Mouse (Mus musculus) T-helper 1 cell (primary cell): ENCODE data around the gene Dlk1.

Source experiments
- in situ Hi-C: fragments of 300-600 bp; cut with MboI, MseI; formaldehyde crosslinking; loops from one replicate; pipeline ENCODE4 v1.15.1; 2025; ENCODE audit warnings: high pct_unique_total_duplicates

Dlk1 gene

DNA sequence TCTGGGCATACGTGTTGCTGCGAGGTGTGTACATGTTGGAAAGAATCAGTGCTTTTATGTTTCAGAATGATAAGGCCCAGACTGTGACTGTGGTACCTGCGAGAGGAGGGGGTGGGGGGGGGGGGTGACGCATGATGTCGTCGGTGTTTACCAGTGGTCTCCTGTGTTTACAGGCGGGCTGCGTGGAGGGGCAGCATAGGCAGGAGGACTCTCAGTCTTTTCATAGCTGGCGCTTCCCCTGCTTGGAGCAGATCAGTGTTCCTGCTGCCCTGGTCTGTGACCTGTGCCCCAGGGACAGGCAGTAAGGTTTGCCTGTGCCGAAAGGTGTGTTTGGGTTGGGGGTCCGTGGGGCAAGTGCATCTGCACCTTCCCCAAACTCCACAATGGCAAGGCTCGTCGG, at the start of gene Dlk1:
Gene Dlk1, plus strand, starts transcription at position 232 of the 400 bp plus-strand sequence.
- in situ Hi-C loops: no loop called here

DNA sequence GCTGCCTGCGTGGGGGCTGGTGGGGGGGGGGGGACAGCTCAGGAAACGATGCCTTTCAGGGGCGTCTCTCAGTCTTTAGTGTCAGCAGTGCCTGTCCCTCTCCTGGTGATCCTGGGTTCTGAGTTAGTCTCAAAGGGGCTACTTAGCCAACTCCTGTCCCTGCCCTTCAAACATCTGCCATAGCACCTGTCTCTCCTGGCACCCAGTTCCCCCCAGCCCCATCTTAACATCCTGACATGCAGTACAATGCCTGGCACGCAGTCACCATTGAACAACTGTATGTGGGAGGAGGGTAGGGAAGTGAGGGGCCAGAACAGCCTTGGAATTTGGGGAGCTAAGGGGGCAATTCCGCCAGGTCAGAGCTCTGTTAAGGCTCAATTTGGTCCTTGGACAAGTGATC, 49.7 kb upstream of the Dlk1 start:
- in situ Hi-C loops: no loop called here

DNA sequence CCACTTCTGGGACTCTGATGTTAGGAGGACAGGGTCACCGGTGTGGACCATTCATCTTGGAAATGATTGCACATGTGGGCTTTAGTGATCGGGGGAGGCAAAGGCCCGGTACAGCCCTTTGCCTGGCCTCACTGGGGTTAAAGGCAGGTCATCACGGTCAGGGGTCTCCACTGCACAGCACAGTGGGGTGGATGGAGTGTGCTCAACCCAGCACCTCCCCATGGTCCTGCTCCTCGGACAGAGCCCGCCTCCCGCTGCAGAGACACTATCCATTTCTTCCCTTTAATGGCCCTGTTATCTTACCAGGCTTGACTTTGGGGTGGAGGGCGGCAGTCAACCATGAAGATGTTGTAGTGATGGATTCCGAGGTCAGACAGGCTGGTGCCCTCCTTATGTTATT, 48.9 kb upstream of the Dlk1 start:
- in situ Hi-C loops: no loop called here

DNA sequence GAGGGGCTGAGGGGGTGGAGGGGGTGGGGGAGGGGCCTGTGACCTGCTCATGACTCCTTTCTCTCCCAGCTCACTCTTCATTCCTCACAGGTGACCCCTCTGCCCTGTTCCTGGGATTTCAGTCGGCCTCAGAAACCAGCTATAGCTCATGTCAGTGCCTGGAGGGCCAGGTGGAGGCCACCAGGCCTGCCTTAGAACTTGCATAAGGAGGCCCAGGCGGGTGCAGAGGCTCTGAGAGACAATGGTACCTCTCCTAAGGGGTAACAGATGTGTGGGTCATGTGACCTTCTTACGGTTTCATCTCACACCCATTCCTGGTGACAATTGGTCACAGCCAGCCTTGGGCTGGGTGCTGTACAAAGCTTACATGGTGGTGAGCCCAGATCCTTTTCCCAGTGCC, 46.6 kb upstream of the Dlk1 start:
- in situ Hi-C loops: no loop called here

DNA sequence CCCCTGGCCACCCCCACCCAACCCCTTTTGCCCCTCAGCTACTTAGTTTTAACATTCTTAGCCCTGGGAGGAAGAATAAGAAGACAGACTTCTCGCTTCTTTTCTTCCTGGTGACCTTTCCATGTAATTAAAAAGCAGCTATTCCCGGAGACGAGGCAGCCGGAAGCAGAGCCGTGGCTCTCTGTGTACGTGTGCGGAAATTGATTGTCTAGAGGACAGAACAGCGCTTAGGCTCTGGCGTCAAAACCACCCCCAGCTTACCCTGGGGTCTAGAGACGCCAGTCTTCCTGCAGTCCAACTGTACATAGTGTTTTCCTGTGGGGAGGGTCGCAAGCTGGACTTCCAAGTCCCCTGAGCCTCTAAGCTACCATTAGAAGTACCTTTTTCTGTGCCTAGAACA, 41.9 kb upstream of the Dlk1 start:
- in situ Hi-C loops: no loop called here

DNA sequence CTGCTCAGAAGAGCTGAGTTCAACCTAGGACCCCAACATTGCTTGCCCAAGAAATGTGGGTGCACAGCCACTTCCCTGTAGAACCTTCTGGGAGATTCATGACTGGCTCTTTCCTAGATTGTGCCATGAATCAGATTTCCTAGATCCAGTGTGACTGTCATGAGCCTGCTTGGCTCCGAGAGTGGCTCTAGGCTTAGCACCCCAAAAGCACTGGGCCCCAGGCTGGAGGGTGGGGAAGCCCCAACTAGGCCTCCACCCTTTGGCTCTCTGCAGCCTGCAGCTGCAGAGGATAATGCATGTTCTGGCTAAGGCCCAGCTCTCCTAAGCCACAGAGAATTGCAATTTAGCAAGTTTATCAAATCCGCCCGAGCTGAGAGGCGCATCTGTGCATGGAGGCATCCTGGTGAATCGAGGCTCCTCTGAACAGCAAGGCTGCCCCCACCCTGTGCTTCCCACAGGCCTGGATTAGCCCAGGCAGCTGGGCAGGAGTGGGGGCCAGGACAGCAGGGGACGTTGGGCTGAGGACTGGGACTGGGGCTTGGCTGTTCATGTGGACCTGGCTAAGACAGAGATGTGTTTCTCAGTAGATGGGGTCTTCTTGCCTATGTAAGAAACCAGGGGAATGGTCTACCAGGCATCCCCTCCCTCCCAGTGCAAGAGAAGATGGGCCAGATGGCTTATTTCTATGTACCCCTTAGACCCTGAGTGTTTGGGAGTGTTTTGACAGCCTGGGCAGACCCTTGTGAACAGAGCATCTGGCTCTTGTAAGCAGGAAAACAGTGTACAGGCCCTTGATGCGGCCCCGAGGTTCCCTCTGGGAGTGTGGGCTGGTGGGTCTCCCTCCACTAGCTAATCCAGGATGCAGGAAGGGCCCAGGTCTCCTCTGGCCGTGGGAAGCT, 41.2 kb upstream of the Dlk1 start:
- in situ Hi-C loops: no loop called here

DNA sequence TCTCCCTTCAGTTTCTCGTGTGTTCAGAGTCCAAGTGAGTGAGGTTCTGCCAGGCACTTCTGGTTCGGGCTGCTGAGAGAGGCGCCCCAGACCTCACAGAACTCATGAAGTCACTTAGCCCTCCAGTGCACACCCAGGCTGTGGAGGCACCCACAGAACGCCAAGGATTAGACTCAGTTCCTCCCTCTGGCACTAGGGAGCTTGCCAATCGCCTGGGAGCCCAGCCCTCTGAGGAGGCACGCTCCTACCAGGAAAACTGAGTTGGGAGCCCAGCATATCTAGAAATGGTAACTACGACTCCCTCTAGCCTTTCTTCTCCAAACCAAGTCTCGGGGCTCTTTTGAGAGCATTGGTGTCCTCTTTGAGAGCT, 40.6 kb upstream of the Dlk1 start:
- in situ Hi-C loops: no loop called here

DNA sequence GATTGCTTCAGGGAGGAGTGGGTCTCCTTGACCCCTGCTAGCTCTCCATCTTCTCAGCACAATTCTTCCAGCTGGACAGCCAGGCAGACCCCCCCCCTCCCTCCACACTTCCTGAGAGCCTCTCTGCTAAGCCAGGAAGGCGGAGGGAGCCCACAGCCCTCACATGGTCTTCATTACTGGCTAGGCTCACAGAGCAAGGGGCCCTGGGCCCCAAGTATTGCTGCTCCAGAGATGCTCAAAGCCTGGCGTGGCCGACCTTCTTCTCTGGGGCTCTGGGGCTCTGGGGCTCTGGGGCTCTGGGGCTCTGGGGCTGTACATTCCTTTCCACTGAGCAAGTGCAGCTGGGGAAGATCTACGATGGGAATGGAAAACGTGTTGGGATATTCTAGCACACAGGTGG, 39.9 kb upstream of the Dlk1 start:
- in situ Hi-C loops: no loop called here

DNA sequence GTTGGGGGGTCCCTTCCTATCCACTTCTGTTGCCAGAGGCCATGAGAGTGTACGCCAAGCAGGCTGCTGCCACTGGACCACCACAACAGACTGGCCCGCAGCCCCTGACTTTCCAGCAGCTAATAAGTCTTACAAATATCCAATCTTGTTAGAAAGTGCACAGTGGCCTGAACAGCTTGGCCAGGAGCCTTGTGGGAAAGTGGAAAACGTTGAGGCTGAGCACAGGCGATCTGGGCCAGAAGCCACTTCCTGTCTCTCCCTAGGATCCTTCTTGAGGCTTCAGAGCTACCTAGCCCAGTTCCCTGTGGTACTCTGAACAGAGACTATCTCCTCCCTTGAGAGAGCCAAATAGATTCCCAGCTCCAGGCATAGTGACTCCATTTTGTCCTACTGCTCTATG, 39.3 kb upstream of the Dlk1 start:
- in situ Hi-C loops: no loop called here

DNA sequence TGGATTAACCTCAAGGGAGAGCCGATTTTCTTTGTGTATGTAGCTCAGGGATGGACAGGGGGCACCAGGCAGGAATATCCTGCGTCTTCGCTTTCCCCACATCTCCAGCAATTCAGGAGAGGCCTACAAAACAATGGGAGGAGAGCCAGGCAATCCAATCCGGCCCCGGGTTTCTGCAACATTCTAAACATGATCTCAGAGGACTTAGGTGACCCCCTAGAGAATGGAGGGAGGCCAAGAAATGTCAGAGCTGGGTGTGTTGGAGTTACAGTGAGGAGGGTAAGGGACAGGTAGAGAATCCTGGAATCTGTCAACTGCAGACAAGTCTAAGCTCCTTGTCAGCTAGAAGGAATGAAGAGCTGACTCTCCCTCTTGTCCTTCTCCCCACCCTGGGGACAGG, 35.9 kb upstream of the Dlk1 start:
- in situ Hi-C loops: no loop called here

DNA sequence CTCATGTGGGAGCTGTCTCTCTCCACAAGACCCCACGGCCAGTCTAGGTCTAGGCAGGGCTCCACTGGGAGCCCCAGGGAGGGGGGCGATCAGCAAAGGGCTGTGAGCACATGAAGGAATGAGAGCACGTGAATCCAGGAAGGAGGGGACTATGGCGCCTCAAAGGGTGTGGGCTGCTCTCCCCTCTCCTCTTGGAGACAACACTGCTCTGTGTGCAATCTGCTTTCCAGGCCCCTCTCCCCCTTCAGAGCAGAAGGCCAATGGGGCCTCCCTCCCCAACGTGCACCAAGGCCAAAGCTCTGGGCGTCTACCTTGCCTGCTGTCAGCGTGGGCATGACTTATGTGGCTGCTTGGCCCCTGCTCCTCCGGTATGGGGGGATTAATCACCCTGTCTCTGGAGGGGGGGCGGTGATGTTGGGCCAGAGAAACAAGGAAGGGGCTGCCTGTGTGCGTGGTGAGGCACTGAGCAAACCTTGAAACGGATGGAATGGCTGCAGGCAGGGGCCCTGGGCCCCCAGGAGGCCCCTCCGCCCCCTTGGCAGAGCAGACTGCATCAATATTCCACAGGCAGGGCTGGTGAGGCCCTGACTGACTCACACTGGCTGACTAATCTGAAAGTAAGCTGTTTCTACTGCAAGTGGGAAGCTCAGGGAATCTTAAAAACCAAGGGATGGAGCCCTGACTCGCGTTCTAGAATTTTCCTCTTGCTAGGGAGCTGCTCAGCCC, 35.0 kb upstream of the Dlk1 start:
- in situ Hi-C loops: no loop called here

DNA sequence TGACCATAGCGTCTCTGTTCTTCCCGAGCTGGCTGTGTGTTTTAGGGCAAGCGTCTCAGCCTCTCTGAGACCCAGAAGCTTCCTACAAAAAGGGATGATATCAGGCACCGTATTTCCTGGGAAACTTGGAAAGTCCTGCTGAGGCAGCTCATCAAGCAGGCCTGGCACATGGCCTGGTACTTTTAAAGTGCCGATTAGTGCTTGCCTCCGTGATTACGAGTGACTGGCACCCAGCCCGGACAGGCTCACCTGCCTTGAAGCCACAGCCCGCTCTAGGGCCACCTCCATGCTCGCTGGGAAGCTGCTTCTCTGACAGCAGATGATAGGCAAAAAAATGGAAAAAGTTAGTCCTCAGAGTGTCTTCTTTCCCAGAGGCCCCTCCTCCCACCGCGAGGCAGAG, 32.6 kb upstream of the Dlk1 start:
- in situ Hi-C loops: no loop called here

DNA sequence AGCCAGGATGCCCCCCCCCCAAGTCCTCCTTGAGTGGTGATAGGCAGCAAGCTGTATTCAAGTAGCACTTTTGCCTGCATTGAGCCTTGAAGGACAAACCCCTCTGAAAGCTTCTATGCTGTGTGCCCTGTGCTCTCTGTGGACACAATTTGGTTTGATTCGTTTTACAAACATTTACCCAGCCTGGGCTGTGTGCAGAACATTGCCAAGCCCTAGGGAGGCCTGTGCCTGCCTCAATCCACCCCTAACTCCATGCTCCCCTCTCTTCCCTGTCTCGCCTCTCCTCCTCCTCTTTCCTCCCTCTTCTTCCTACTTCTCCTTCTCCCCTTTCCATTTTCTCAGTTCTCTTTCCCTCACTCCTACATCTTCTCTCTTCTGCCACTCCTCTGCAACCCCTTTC, 29.5 kb upstream of the Dlk1 start:
- in situ Hi-C loops: no loop called here

DNA sequence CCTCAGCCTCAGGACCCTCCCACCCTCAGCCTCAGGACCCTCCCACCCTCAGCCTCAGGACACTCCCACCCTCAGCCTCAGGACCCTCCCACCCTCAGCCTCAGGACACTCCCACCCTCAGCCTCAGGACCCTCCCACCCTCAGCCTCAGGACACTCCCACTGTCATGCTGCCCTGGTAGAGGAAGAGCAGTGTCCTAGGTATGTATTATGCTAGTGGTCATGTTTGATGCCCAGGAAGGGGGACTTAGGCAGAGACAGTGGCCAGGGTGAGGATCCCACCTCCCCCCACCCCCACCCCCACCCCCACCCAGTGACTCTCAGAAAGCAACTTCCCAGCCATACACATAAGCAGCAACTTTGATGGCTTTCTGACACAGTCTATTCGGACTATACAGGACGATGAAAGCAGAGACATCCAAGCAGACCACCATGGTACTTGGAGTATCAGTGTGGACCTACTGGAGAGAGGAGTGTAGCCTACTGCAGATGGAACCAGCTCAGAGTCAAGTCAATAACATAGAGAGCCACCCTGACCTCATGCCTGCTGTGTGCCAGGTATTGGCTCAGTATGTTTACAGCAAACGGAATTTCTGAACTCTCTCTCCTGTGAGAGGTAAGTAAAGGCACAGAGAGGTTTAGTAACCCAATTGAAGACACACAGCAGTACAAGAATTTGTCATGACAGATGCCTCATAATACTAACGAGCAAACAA, 28.8 kb upstream of the Dlk1 start:
- in situ Hi-C loops: no loop called here

DNA sequence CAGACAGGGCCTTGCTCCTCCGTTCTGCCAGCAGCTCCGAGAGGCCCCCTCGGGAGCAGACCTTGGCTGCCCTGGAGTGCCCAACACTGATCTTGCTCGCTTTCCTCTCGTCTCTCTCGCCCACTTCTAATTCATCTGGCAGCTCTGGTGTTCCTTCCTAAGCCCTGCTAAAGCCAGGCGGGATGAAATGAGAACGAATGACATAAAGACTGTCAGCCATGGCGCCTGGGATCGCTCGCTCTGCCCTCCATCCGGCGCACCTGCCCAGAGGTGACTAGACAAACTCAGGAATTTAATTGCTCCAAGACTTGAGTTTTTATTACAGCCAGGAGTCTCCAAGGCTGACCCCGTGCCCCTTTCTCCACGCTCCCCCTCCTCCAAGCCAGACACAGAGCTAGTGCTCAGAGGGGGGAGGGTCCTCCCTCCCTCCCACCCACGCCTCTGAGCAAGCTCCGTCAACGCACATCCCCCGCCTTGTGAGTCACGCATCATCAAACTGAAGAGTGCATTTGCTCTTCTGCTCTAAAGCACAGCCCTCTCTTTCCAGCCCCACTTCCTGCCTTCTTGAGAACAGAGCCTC, 27.8 kb upstream of the Dlk1 start:
- in situ Hi-C loops: no loop called here

DNA sequence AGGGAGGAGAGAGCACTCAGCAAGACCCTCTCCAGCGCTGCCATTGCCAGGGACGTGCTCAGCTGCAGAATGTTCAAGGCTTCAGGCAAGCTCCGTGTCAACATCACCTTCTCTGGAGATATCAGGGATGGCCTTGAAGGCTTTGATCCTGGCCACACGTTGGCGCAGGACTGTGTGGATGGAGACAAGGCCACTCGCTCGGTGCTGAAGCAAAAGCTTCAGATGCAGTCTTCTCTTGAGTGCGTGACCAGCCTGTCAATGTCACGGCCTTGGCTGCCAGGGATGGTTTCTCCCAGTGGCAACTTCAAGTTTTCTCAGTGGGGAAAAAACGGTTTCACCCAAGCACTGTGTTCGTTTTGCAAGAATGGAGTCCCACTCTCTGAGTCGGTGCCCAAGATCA, 26.6 kb upstream of the Dlk1 start:
- in situ Hi-C loops: no loop called here

DNA sequence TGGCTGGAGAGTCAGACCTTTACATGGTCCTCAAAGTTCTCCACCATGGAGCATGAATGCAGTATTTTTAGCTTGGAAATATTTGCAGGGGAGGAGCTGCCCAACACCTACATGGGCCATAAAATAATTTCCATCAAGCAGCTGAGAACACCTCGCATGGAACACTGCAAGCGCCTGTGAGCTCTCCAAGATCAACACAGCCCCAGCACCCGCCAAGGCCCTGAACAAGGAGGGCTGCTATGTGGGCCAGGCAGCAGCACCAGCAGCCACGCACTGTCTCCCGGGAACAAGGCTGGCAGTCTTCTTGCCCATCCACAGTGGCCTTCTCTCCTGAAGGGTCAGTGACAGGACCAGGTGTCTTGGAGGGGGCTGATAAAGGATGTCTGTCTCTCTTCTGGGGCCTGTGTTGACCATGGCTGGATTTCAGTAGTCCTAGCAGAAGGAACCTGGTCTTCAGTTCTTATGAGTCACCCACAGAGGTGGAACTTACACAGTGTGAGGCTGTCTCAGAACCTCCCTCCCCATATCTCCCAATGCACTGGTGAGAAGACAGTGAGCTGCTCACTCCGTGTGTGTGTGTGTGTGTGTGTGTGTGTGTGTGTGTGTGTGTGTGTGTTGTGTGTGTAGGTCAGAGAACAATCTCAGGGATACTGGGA, 20.0 kb upstream of the Dlk1 start:
- in situ Hi-C loops: loop anchor here (10.0 kb wide), 1 partner anchor 522 kb away; no protein-coding TSS in a partner anchor

DNA sequence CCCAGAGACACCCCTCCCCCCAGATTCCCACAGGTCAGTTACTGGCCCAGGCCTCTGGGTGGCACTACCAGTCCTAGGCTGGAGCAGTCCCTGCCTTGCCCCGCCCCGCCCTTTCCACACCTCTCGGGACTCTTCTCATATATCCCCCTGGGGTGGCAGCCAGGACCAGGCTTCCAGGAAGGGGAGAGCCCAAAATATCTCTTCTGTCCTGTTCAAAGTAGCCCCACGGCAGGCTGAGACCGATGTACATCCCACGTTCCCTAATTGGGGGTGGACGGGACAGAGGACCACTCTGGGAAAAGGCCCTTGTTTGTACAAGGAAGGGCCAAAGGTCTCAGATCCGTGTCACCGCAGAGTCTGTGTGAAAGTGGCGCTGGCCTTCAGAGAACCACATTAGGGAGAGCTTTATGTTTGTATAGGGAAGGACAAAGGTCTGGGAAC, 16.2 kb upstream of the Dlk1 start:
- in situ Hi-C loops: loop anchor here (10.0 kb wide), 1 partner anchor 518 kb away; no protein-coding TSS in a partner anchor

DNA sequence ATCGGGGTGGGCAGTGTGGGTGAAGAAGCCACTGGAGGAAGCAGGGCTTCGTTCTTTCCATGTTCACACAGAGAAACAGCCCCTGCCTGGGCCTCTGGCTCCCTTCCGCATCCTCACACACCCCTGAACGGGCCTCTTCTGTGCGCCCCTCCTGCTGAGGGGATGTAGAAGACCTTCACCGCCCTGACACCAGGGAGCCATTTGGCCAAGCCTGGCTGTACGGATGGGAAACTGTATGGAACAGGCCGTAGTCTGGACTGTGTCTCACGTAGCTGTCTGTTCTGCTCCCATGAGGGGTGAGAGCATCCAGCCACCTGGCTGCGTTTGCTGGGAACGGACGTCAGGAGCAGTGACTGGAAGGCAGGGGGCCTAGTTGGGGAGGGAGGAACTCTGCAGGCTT, 15.8 kb upstream of the Dlk1 start:
- in situ Hi-C loops: loop anchor here (10.0 kb wide), 1 partner anchor 518 kb away; no protein-coding TSS in a partner anchor

DNA sequence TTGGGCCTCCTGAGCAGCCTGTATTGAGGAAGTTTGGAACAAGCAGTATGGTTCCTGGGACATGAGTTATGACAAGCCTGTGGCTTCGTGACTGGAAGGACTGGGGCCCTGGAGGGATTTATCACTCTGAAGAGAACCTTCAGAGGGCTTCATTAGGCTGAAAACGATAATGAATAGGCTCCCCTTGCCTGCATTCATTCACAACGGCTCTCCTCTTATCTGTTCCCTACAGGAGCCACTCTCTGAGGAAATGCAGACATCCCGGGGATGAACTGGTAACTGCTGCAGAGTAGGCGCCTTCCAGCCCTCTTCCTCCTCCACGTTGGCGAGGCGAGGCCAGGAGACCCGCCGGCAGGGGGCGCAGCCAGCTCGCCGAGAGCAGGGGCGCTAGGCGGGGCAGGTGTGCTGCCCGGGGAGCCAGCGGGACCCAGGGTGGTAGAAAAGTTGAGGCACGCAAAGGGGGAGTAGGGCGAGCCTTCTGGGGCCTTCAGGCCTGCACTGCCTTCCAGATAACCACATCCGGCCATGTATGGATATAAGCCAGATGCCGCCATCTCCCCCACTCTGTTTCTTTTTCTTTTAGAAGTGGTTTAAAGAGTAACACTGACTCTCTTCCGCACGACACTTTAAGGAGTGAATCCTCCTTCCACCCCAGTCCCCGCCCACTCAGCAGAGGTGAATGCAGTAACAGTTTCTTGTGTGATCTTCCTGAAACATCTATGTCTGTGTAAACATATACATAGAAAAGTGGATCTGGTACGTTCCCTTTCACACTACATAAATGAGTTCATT, 14.9 kb upstream of the Dlk1 start:
- in situ Hi-C loops: loop anchor here (10.0 kb wide), 1 partner anchor 517 kb away; no protein-coding TSS in a partner anchor
